Mouse (Mus musculus) megakaryocyte, embryonic 14.5 days (primary cell): ENCODE data around the gene Tepp. TPM values are rescaled to one million over a fixed set of nuclear protein-coding genes. Genes with fewer than 3 reads are reported as not detected.

ENCODE experiments used
- H3K27me3 ChIP-seq: replicated peaks from 2 replicates; pipeline ENCODE3; 2012; ENCODE audit warnings: inconsistent platforms
- H3K36me3 ChIP-seq: replicated peaks from 2 replicates; pipeline ENCODE3; 2012; ENCODE audit warnings: low read length, inconsistent platforms, mixed read lengths
- H3K4me1 ChIP-seq: 2 replicates; pipeline ENCODE4 v1.6.1; 2012; ENCODE audit warnings: inconsistent platforms
- H3K4me3 ChIP-seq: replicated peaks from 2 replicates; pipeline ENCODE3; 2012; ENCODE audit warnings: moderate library complexity, mild to moderate bottlenecking, inconsistent platforms
- H3K9me3 ChIP-seq: 2 replicates; pipeline ENCODE4 v1.6.1; 2012; ENCODE audit warnings: inconsistent platforms
- FLI1 ChIP-seq: IDR thresholded peaks from 2 replicates; pipeline ENCODE4 v1.6.1; 2012; ENCODE audit warnings: low read length, inconsistent platforms, mixed read lengths
- GATA1 ChIP-seq: IDR thresholded peaks from 3 replicates; pipeline ENCODE4 v1.6.1; 2012; ENCODE audit warnings: mixed read lengths, low read length, inconsistent platforms, borderline replicate concordance
- polyA plus RNA-seq: library from polyadenylated mRNA; stranded (reverse); fragments of >175 nt; gene quantifications from 2 replicates; pipeline ENCODE4 v1.2.3, GENCODE M21; 2012; ENCODE audit warnings: low replicate concordance; ENCODE audit not compliant: insufficient read depth

The Tepp gene
- polyA plus RNA-seq, 1 experiment, result not detected

DNA sequence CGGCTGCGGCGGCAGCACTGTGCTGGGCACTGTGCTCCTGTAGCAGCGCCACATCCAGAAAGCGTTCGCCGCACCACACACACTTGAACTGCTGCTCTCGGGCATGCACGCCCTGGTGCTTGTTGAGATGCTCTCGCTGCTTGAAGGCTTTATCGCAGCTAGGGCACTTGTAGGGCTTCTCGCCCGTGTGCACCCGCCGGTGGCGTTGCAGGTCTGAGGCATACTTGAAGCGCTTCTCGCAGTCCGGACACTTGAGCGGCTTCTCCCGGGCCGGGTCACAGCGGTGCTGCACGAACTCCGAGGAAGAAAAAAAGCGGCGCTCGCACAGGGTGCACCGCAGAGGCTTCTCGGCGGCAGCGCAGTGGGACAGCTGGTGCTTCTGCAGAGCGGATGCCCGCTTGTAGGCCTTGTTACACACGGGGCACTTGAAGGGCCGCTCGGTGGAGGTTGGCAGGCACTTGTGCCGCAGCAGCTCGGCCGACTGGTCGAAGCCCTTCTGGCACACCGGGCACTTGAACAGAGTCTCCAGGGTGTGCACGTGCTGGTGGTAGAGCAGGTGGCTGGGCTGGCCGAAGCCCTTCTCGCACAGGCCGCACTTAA lies 17.6 kb downstream of the Tepp start:
- TF ChIP-seq GATA1 (no peak), FLI1 (no peak)
- Histone ChIP-seq H3K9me3 (0 out of 2 replicates have a peak, but pooled peaks cover 6% of the 10 kb centered on the region), H3K36me3 (peaks cover 67% of the 10 kb centered on the region), H3K27me3 (peaks cover 3% of the 10 kb centered on the region), H3K4me3 (peak overlapping the region; percentile 33), H3K4me1 (peaks cover 61% of the 10 kb centered on the region)

DNA sequence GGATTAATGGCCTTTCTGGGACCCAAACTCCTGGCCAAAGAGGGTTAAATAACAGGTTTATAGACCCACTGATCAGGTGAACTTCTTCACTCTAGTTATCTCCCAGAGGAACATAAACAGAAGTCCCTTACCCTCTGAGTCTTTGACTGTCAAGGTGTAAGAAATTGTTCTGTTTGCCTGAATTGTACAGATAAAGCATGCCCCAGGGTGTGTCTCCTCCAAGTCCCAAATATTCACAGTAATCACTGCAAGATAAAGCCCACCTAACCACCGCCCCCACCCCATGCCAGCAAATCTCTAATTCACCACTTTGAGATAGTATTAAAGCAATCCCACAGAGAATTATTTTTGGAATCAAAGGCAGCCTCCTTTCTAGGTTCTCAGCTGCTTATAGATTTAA lies 20.0 kb downstream of the Tepp start:
- Histone ChIP-seq H3K4me3 (peak overlapping the region; percentile 98), H3K36me3 (peaks cover 71% of the 10 kb centered on the region)

DNA sequence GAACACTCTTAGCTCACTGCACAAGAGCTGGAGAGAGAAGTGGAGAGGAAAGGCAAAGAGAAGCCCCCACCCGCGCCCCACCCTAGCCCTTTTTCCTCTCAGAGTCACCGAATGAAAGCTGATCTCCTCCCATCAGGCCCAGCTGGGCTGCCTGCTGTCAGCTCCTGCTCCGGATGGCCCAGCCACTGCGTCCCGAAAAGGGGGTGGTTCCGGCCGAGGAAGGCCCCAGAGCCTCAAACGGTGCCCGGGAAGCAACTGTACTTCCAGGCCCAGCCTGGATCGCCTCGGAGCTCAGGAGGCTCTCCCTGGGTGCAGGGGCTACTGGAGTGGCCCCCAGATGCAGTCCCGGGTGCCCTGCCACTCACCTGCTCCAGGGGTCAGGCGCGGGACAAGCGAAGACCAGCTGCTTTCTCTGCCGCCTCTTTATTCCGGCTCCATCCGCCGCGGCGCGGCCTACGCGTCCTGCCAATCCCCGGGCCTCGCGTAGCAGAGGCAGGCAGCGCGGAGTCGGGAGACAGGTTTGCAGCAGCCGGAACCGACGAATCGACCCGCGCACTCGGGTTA lies 20.9 kb downstream of the Tepp start:
- TF ChIP-seq GATA1 (no peak), FLI1 (no peak)
- H3K9me3 ChIP-seq, result 0 out of 2 replicates have a peak, but pooled peaks cover 6% of the 10 kb centered on the region
- H3K4me1 ChIP-seq, result peaks cover 63% of the 10 kb centered on the region
- H3K4me3 ChIP-seq, result peak overlapping the region; percentile 98
- peaks cover 71% of the 10 kb centered on the region for H3K36me3 ChIP-seq
- no peaks in the 10 kb centered on the region for H3K27me3 ChIP-seq

More for the DNA sequence above, 20.0 kb downstream of the Tepp start:
- Histone ChIP-seq H3K4me1 (peaks cover 64% of the 10 kb centered on the region), H3K9me3 (0 out of 2 replicates have a peak, but pooled peaks cover 6% of the 10 kb centered on the region), H3K27me3 (no peaks in the 10 kb centered on the region)
- TF ChIP-seq FLI1 (no peak), GATA1 (no peak)

DNA sequence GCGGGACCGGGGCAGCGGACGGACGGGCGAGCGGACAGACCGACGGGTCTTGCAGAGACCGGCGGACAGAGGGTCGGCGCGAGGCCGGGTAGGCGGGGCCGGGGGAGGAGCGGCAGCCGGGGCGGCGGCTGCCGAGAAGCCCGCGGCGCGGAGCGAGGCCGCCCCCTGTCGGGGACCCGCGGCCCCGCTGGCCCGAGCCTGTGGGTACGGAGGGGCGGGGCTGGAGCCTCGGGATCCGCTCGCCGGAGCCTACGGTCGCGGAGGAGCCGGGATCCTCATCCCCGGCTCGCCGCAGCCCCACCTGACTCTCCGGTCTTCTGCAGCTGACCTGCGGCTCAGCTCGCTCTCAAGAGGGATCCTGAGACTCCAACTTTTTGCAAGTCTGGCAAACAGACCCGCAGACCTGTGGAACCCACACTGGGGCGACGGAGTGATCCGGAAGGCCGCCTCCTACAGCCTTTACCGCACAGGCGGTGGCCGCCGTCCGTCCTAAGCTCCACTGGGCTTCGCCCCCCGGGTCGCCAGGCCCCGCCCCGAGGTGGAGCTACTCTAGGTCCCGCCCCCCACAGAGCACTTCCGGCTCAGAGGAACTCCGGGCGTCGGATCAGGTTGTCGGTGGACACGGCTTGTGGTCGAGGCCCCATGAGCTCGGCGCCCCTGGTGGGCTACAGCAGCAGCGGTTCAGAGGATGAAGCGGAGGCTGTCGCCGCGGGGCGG lies 21.5 kb downstream of the Tepp start, which contains the start of the genes Zfp319 and Usb1:
TSS of gene Zfp319 (minus strand) at position 231 of the 717 bp plus-strand sequence.
TSS of gene Usb1 (plus strand) at position 565 of the 717 bp plus-strand sequence.
- Histone ChIP-seq H3K4me1 (peaks cover 56% of the 10 kb centered on the region), H3K27me3 (no peaks in the 10 kb centered on the region), H3K4me3 (peak within 1 kb of the TSS; percentile 98), H3K9me3 (0 out of 2 replicates have a peak, but pooled peaks cover 6% of the 10 kb centered on the region), H3K36me3 (peaks cover 71% of the 10 kb centered on the region)
- TF ChIP-seq FLI1 (no peak), GATA1 (no peak)

DNA sequence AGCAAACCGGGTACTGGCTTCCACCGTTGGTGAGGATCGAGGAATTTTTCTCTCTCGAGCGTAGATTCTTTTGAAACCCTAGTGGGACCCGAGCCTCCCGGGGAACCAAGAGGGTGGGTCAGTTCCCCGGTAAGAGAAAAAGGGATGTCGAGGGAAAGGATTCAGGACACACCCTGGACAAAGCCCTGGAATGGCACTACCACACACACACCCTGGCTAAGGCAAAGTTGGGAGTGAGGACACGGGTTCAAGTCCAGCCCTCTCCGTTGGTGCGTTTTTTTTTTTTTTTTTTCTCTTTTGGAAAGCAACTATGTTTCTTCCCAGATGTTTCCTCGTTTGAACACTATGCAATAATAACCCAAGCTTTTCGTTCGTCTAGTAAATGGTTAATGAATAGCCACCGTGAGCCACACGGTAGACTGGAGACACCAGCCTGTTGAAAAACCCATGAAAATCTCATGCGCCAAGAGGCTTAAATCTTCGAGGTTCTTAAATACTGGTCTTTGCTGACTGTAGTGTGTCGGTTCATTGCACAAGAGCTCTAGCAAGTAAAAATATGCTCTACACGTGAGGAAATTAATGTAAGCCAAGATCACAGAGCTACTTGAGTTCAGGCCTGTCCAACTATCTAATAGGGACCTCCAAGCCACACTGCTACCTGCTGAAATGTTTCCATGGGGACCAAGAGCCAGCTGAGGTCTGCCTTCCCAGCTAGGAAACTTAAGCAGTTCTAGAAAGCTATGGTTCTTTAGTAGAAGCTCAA lies 22.3 kb downstream of the Tepp start:
- TF ChIP-seq GATA1, result no peak
- TF ChIP-seq FLI1, result no peak
- Histone ChIP-seq H3K4me1 (peaks cover 50% of the 10 kb centered on the region), H3K27me3 (no peaks in the 10 kb centered on the region), H3K4me3 (peak overlapping the region; percentile 98), H3K36me3 (peaks cover 70% of the 10 kb centered on the region), H3K9me3 (0 out of 2 replicates have a peak, but pooled peaks cover 6% of the 10 kb centered on the region)

DNA sequence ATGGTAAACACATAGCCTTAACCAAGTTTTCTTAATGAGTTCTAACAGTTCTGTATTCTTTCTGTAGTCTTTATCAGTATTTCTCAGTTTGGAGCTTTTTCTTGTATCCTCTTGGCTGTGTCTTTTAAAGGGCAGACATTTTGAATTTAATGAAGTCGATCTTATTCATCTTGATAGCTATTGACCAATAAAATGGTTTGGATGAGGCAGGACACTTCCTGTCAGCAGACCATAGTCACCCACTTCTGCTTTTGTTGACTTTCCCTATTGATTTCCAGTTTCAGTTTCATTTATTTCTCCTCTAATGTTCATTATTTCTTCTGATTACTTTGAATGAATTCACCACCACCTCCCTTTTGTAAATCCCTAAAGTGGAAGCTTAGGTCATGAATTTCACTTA lies 25.3 kb downstream of the Tepp start:
- TF ChIP-seq GATA1, result no peak
- no peak for TF ChIP-seq FLI1
- Histone ChIP-seq H3K4me1 (peaks cover 41% of the 10 kb centered on the region), H3K9me3 (no peaks in the 10 kb centered on the region), H3K36me3 (peaks cover 72% of the 10 kb centered on the region), H3K27me3 (no peaks in the 10 kb centered on the region), H3K4me3 (no peak overlapping the region)

DNA sequence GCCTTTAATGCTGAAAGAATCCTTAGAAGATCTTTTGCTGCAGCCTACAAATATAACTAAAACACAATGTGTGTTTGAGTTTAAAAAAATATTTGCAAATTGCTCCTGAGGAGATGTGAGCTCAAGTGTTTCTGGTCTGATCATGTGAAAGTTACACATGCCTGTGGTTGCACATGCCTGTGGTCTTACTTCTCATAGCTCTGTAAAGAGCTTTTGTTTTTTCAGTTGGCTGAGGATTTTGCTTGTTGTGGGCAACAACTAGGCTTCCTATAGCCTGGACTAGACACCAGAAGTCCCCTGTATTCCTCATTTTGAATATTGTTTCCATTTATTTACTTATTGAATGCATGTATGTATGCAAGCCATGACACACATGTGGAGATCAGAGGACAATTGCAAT lies 26.0 kb downstream of the Tepp start:
- H3K9me3 ChIP-seq, result no peaks in the 10 kb centered on the region
- H3K4me1 ChIP-seq, result peaks cover 40% of the 10 kb centered on the region
- peaks cover 79% of the 10 kb centered on the region for H3K36me3 ChIP-seq
- no peak overlapping the region for H3K4me3 ChIP-seq
- no peaks in the 10 kb centered on the region for H3K27me3 ChIP-seq
- no peak for TF ChIP-seq GATA1

DNA sequence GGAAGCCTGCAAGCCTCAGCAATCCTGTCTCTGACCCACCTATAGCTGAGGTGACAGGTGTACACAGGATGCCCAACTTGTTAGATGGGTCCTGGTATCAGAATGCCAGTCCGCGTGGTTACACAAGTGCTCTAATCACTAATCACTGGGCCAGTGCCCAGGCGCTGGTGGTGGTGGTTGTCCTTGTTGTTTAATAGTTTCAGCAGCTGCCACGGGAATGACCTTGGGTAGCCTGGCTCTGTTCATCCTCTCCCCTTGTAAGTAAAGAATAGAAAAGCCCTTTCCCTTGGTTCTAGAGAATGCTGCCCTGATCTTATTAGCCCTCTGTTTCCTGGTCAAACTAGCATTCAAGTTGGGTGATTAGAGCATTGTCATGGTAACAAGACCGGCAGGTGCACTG lies 31.4 kb downstream of the Tepp start:
- H3K4me1 ChIP-seq, result peaks cover 15% of the 10 kb centered on the region
- no peaks in the 10 kb centered on the region for H3K9me3 ChIP-seq
- no peak for TF ChIP-seq FLI1
- TF ChIP-seq GATA1, result no peak
- no peaks in the 10 kb centered on the region for H3K27me3 ChIP-seq
- H3K4me3 ChIP-seq, result no peak overlapping the region
- peaks cover 97% of the 10 kb centered on the region for H3K36me3 ChIP-seq

DNA sequence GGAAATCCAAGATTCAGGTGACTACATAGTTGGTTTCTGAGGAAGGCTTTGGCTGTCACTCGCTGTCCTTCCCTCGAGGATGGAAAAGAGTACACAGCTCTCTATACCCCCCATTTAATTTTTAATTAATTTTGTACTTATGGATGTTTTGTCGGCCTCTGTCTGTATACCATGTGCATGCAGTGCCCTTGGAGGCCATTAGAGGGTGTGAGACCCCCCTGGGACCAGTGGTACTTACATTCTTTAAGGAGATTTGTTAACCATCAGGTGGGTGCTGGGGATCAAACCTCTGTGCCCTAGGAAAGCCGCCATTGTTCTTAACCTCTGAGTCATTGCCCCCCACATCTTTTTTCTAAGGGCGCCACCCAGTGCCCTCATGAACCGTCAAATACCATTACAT lies 34.3 kb downstream of the Tepp start:
- Histone ChIP-seq H3K36me3 (peaks cover 84% of the 10 kb centered on the region), H3K27me3 (peaks cover 18% of the 10 kb centered on the region)
- TF ChIP-seq GATA1 (no peak), FLI1 (no peak)

More for the DNA sequence above, 34.3 kb downstream of the Tepp start:
- Histone ChIP-seq H3K9me3 (no peaks in the 10 kb centered on the region), H3K4me3 (no peak overlapping the region), H3K4me1 (peaks cover 14% of the 10 kb centered on the region; the same call in 1 of the 2 replicates)
